Mouse (Mus musculus) liver, embryonic 12.5 days (tissue): ENCODE data around the gene Oas1d. TPM values are rescaled to one million over a fixed set of nuclear protein-coding genes. Genes with fewer than 3 reads are reported as not detected.

Experiments
- ATAC-seq: fragments of 200-750 bp; cut with Nextera tagmentation; 2 replicates; pipeline ENCODE4 v1.8.0; 2017; ENCODE audit warnings: moderate number of reproducible peaks, mild to moderate bottlenecking, moderate library complexity
- H3K27ac ChIP-seq: fragments of 300-500 bp; sonication (generic); 2 replicates; pipeline ENCODE4 v1.5.1; 2016; ENCODE audit warnings: mild to moderate bottlenecking
- H3K27me3 ChIP-seq: fragments of 300-500 bp; sonication (generic); replicated peaks from 2 replicates; pipeline ENCODE4 v1.6.1; 2016; ENCODE audit warnings: mild to moderate bottlenecking, moderate library complexity
- H3K36me3 ChIP-seq: fragments of 300-500 bp; sonication (generic); 2 replicates; pipeline ENCODE4 v1.6.1; 2016; ENCODE audit warnings: mild to moderate bottlenecking, moderate library complexity
- H3K4me1 ChIP-seq: fragments of 300-500 bp; sonication (generic); 2 replicates; pipeline ENCODE4 v1.6.1; 2016
- H3K4me2 ChIP-seq: fragments of 300-500 bp; sonication (generic); 2 replicates; pipeline ENCODE4 v1.6.1; 2016; ENCODE audit warnings: mild to moderate bottlenecking, moderate library complexity
- H3K4me3 ChIP-seq: fragments of 300-500 bp; sonication (generic); 2 replicates; pipeline ENCODE4 v1.5.1; 2016; ENCODE audit warnings: mild to moderate bottlenecking, moderate library complexity
- H3K9ac ChIP-seq: fragments of 300-500 bp; sonication (generic); 2 replicates; pipeline ENCODE4 v1.6.1; 2016; ENCODE audit warnings: mild to moderate bottlenecking, moderate library complexity
- H3K9me3 ChIP-seq: fragments of 300-500 bp; sonication (generic); replicated peaks from 2 replicates; pipeline ENCODE4 v1.6.1; 2016; ENCODE audit warnings: mild to moderate bottlenecking, moderate library complexity
- WGBS: fragments of 180-500 bp; shearing (Covaris S2); methylation state at CpG from one replicate; pipeline ENCODE4 v1.1.7; 2016; ENCODE audit not compliant: insufficient replicate concordance; 5-methylcytosine and 5-hydroxymethylcytosine counted together
- polyA plus RNA-seq: library from polyadenylated mRNA; unstranded; fragments of >200 nt; fragmentation: Nextera tagmentation; extraction: Ambion mirVana; gene quantifications from 2 replicates; pipeline ENCODE4 v1.2.1, GENCODE M21; 2016

Gene Oas1d
- polyA plus RNA-seq, 1 experiment from 2014 or later = not detected

DNA sequence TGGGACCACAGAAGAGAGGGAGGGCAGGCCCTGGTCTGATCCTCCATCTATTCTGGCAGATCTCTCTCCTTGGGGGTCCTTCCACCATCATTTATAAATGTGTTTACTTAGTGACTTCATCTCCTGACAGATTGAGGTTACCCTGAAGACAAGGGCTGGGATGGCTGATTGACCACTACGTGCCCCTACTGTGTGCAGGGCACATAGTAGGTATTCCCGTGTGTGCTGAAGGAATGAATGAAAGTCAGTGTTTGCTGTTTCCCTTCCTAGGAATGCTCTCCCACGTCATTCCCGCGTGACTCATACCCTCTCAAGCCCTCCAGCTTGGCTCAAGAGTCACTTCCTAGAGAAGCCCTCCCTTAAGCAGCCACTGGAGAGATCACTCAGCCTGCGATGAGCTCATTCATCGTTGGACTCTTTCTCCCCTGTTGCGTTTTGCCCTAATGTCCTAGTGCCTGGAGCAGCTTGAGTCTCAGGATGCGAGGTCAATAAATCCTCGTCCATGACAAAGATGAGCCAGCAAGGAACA is 38.0 kb downstream of the Oas1d start:
- no peak for ATAC-seq
- no peak overlapping the region for H3K4me3 ChIP-seq
- no peaks in the 10 kb centered on the region for H3K36me3 ChIP-seq
- no peak overlapping the region for H3K9ac ChIP-seq
- H3K4me2 ChIP-seq = no peak overlapping the region
- WGBS = 51% methylated on average over 10 of the region's 10 CpGs
- no peaks in the 10 kb centered on the region for H3K9me3 ChIP-seq
- no peaks in the 10 kb centered on the region for H3K4me1 ChIP-seq
- no peaks in the 10 kb centered on the region for H3K27me3 ChIP-seq
- no peak overlapping the region for H3K27ac ChIP-seq

DNA sequence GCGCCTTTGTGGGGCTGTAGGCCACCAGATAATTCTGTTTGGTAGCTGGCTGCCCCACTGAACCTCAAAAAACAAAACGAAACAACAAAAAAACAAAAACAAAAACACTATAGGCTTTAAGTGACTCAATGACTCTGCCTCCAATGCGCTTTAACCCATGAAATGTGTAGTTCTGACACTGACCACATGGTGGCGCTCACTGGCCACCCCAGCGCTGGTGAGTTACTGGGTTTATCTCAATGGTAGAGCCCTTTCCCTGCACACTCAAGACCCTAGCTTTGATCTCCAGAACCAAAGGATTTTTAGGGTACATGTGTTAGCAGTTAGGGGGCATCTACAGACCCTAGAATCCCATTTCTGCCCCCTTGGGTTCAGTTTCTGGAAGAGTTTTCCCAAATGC is 39.6 kb downstream of the Oas1d start:
- Histone ChIP-seq H3K36me3 (no peaks in the 10 kb centered on the region), H3K9me3 (no peaks in the 10 kb centered on the region), H3K4me1 (no peaks in the 10 kb centered on the region), H3K27ac (no peak overlapping the region), H3K27me3 (no peaks in the 10 kb centered on the region), H3K4me3 (no peak overlapping the region), H3K4me2 (no peak overlapping the region), H3K9ac (no peak overlapping the region)
- no peak for ATAC-seq
- WGBS = 16% methylated on average over 5 of the region's 5 CpGs

DNA sequence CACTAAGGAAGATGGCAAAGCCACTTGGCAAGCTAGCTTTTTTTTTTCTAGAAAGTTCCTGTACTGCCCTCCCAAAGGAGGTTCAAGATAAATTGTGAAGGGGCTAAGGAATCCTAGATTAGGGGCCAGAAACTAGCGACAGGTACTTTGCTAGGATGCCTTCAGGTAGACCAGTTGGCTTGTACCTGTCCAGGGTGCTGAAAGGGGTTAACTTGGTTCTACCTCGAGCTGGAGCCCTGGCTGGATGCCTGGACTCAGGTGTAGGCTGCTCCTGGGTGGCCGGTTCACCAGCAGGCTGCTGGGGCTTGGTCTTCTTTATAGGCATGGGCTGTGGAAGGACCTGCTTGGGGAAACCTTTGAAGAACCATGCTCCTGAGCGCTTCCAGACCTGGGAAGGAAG is 46.7 kb downstream of the Oas1d start:
- no peak for ATAC-seq

GRCm38 (mm10) chr5:120966156-120966555 is 51.8 kb downstream of the Oas1d start:
- Histone ChIP-seq H3K4me1 (no peaks in the 10 kb centered on the region), H3K4me2 (no peak overlapping the region), H3K9me3 (no peaks in the 10 kb centered on the region), H3K36me3 (no peaks in the 10 kb centered on the region), H3K4me3 (no peak overlapping the region), H3K27me3 (no peaks in the 10 kb centered on the region), H3K27ac (no peak overlapping the region), H3K9ac (no peak overlapping the region)
- 63% methylated on average over 4 of the region's 4 CpGs for WGBS
- ATAC-seq = no peak

More for the DNA sequence above, 46.7 kb downstream of the Oas1d start:
- no peak overlapping the region for H3K4me3 ChIP-seq
- H3K9me3 ChIP-seq = no peaks in the 10 kb centered on the region
- H3K27me3 ChIP-seq = no peaks in the 10 kb centered on the region
- no peak overlapping the region for H3K27ac ChIP-seq
- H3K9ac ChIP-seq = no peak overlapping the region
- no peaks in the 10 kb centered on the region for H3K36me3 ChIP-seq
- WGBS = 41% methylated on average over 4 of the region's 4 CpGs
- H3K4me1 ChIP-seq = no peaks in the 10 kb centered on the region
- H3K4me2 ChIP-seq = no peak overlapping the region

DNA sequence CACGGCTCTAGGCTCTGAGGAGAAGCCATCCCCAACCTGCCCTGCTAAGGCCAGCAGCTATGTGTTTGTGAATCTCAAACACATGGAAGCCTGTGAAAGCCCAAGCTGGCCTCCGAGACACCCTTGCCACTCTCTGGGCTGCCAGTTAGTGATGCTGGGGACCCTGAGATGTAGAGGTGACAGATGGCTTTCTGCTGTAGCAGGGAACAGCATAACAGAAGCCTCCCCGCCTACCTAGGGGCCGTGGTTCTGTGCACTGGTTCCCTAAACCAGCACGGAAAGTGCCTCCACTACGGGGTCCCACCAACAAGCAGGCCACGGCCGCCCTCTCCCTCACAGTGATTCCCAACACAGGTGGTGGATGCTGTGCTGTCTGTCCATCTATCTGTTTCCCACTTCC is 52.6 kb downstream of the Oas1d start:
- H3K4me1 ChIP-seq = no peaks in the 10 kb centered on the region
- H3K9me3 ChIP-seq = no peaks in the 10 kb centered on the region
- H3K36me3 ChIP-seq = no peaks in the 10 kb centered on the region
- ATAC-seq = no peak
- H3K4me3 ChIP-seq = no peak overlapping the region
- WGBS = 65% methylated on average over 8 of the region's 8 CpGs
- H3K9ac ChIP-seq = no peak overlapping the region
- H3K4me2 ChIP-seq = no peak overlapping the region
- H3K27ac ChIP-seq = no peak overlapping the region
- no peaks in the 10 kb centered on the region for H3K27me3 ChIP-seq

- H3K27me3 ChIP-seq = no peaks in the 10 kb centered on the region
- 63% methylated on average over 13 of the region's 13 CpGs for WGBS
- H3K9ac ChIP-seq = no peak overlapping the region
- ATAC-seq = no peak
- H3K4me3 ChIP-seq = no peak overlapping the region
- no peaks in the 10 kb centered on the region for H3K4me1 ChIP-seq
- no peak overlapping the region for H3K4me2 ChIP-seq
- H3K27ac ChIP-seq = no peak overlapping the region
- H3K9me3 ChIP-seq = no peaks in the 10 kb centered on the region
- H3K36me3 ChIP-seq = no peaks in the 10 kb centered on the region
Measured at GRCm38 (mm10) chr5:120967355-120968133, 53.2 kb downstream of the Oas1d start.

DNA sequence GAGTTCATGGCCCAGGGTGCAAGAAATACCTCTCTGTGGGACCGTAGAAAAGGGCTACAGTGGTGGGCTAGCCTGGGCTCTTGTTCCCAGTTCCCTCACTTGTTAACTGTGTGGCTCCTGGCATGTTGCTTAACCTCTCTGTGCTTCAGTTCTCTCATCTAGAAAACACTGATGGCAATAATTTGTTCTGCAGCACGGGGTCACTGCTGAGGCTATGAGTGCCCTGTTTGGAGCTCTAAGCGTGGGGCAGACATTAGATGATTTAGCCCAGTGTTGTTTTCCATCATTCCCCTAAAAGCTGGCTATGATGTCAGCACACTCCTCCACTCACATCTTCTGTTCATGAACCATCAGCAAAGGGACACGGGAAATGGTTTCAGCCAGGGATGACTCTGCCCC is 53.8 kb downstream of the Oas1d start:
- Histone ChIP-seq H3K9ac (no peak overlapping the region), H3K4me1 (no peaks in the 10 kb centered on the region), H3K36me3 (no peaks in the 10 kb centered on the region), H3K27me3 (no peaks in the 10 kb centered on the region), H3K9me3 (no peaks in the 10 kb centered on the region), H3K4me3 (no peak overlapping the region), H3K27ac (no peak overlapping the region), H3K4me2 (no peak overlapping the region)
- no peak for ATAC-seq
- 72% methylated on average over 4 of the region's 4 CpGs for WGBS

- 79% methylated on average over 8 of the region's 8 CpGs for WGBS
- Histone ChIP-seq H3K9ac (no peak overlapping the region), H3K4me2 (no peak overlapping the region), H3K9me3 (no peaks in the 10 kb centered on the region), H3K27ac (no peak overlapping the region), H3K4me1 (no peaks in the 10 kb centered on the region), H3K4me3 (no peak overlapping the region), H3K27me3 (no peaks in the 10 kb centered on the region), H3K36me3 (no peaks in the 10 kb centered on the region)
- ATAC-seq = no peak
Measured at GRCm38 (mm10) chr5:120968799-120969198, 54.5 kb downstream of the Oas1d start.

GRCm38 (mm10) chr5:120969703-120970102 is 55.4 kb downstream of the Oas1d start:
- no peak overlapping the region for H3K27ac ChIP-seq
- ATAC-seq = no peak
- no peak overlapping the region for H3K4me2 ChIP-seq
- no peaks in the 10 kb centered on the region for H3K9me3 ChIP-seq
- no peak overlapping the region for H3K4me3 ChIP-seq
- H3K27me3 ChIP-seq = no peaks in the 10 kb centered on the region
- WGBS = 53% methylated on average over 4 of the region's 4 CpGs
- no peaks in the 10 kb centered on the region for H3K4me1 ChIP-seq
- no peaks in the 10 kb centered on the region for H3K36me3 ChIP-seq
- H3K9ac ChIP-seq = no peak overlapping the region

Other genes starting within 250 kb of the Oas1d start
- 0.37 and 0.67 TPM in 2 replicates for gene Dtx1, start 202.6 kb upstream of the Oas1d start, polyA plus RNA-seq
- 0.26 and 0.37 TPM in 2 replicates for gene Oas2, start 164.7 kb upstream of the Oas1d start, polyA plus RNA-seq
- 0.05 and 0.07 TPM in 2 replicates for gene Oas3, start 136.9 kb upstream of the Oas1d start, polyA plus RNA-seq
- not detected in 2 replicates for gene Oas1e, start 119.0 kb upstream of the Oas1d start, polyA plus RNA-seq
- gene Oas1c, start 102.0 kb upstream of the Oas1d start, polyA plus RNA-seq = 0.20 and 0.24 TPM in 2 replicates
- gene Oas1f, start 67.2 kb upstream of the Oas1d start, polyA plus RNA-seq = not detected in 2 replicates
- gene Oas1h, start 53.1 kb upstream of the Oas1d start, polyA plus RNA-seq = not detected in 2 replicates
- gene Oas1g, start 26.9 kb upstream of the Oas1d start, polyA plus RNA-seq = 0.15 and 0.23 TPM in 2 replicates
- 2.2 TPM in 2 replicates for gene Oas1a, start 7.0 kb upstream of the Oas1d start, polyA plus RNA-seq
- not detected in 2 replicates for gene Rph3a, start 95.6 kb downstream of the Oas1d start, polyA plus RNA-seq